Mouse (Mus musculus) lung, adult 2 months (tissue): ENCODE data around the gene Adgrl4.

Experiments
- CTCF ChIP-seq: fragments of 200-500 bp; IDR thresholded peaks from 2 replicates; pipeline ENCODE4 v1.5.1; 2011; ENCODE audit warnings: mild to moderate bottlenecking, low read length, control low read depth; ENCODE audit not compliant: insufficient read depth
- POLR2A ChIP-seq: fragments of 200-500 bp; IDR thresholded peaks from 2 replicates; pipeline ENCODE4 v1.6.1; 2011; ENCODE audit warnings: low read depth, mild to moderate bottlenecking, control low read depth, low read length, borderline replicate concordance; ENCODE audit errors: extremely low read depth

DNA sequence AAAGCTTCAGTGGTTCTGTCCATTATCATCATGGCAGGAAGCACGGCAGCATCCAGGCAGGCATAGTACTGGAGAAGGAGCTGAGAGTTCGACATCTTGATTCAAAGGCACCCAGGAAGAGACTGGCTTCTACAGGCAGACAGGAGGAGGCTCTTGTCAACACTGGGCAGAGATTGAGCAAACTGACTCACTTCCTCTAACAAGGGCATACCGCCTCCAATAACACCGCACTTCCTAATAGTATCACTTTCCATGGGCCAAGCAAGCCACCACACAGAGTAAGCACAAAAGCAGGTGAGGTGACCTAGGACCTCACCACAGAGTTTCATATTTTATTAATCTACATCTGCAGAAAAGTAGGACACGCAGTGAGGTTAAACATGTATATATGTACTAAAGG lies 73.5 kb downstream of the Adgrl4 start:
- TF ChIP-seq POLR2A = no peak
- no peak for TF ChIP-seq CTCF
